Mouse (Mus musculus) embryonic fibroblast, embryonic 13.5 days (primary cell): ENCODE data around the gene Trpm3. TPM values are rescaled to one million over a fixed set of nuclear protein-coding genes. Genes with fewer than 3 reads are reported as not detected.

Experiments
- H3K27ac ChIP-seq: 2 replicates; pipeline ENCODE4 v1.5.1; 2012; ENCODE audit warnings: low read length, control low read depth, inconsistent platforms; ENCODE audit not compliant: insufficient read depth
- H3K4me1 ChIP-seq: 2 replicates; pipeline ENCODE4 v1.6.1; 2011; ENCODE audit warnings: low read length; ENCODE audit not compliant: control insufficient read depth, insufficient read depth
- H3K4me3 ChIP-seq: 2 replicates; pipeline ENCODE4 v1.5.1; 2011; ENCODE audit warnings: mild to moderate bottlenecking, control low read depth, low read length; ENCODE audit not compliant: insufficient read depth
- CTCF ChIP-seq: IDR thresholded peaks from 2 replicates; pipeline ENCODE4 v1.5.1; 2011; ENCODE audit warnings: mild to moderate bottlenecking, control low read depth, low read length, moderate library complexity, borderline replicate concordance; ENCODE audit not compliant: insufficient read depth
- POLR2A ChIP-seq: IDR thresholded peaks from 2 replicates; pipeline ENCODE4 v1.6.1; 2011; ENCODE audit warnings: low read depth, mild to moderate bottlenecking, control low read depth, low read length, moderate library complexity
- polyA plus RNA-seq: library from polyadenylated mRNA; stranded (reverse); fragments of >200 nt; gene quantifications from 2 replicates; pipeline ENCODE4 v1.2.4, GENCODE M21; 2011; ENCODE audit warnings: low read depth; ENCODE audit not compliant: missing spikeins, insufficient read length

Gene Trpm3
- polyA plus RNA-seq, 1 experiment, result 0.46 TPM

DNA sequence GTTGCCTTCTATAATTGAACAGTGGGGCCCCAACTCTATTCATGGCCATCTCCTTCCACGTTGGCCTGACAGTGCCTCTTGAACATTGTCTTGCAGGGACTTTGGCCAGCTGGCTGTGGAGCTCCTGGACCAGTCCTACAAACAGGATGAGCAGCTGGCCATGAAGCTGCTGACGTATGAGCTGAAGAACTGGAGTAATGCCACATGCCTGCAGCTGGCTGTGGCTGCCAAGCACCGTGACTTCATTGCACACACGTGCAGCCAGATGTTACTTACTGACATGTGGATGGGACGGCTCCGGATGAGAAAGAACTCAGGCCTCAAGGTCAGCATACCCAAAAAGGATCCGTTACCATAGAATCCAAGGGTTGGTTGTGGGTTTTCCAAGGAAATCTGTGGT lies 763.0 kb downstream of the Trpm3 start:
- no peaks in the 10 kb centered on the region for H3K4me1 ChIP-seq
- no peak overlapping the region for H3K4me3 ChIP-seq
- H3K27ac ChIP-seq, result no peak overlapping the region
- TF ChIP-seq CTCF, result no peak
- TF ChIP-seq POLR2A, result no peak

DNA sequence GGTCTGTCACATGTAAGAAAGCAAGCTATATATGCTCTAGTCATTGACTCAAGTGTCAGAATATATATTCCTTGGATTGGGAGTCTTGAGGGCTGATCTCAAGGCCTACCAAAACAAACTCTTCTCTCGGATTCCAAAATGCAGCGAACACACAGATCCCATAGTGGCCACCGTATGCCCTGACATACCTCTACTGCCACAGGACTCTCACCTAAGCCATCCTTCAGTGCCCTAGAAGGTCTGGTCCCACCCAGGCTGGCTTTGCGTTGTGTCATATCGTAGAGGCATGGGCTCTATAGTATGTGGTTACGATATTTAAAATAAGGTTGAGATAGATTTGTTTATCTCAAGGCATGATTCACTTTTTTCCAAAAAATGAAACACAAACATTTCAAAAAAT lies 763.5 kb downstream of the Trpm3 start:
- H3K27ac ChIP-seq, result no peak overlapping the region
- H3K4me1 ChIP-seq, result no peaks in the 10 kb centered on the region
- no peak overlapping the region for H3K4me3 ChIP-seq
- TF ChIP-seq POLR2A (no peak), CTCF (no peak)

DNA sequence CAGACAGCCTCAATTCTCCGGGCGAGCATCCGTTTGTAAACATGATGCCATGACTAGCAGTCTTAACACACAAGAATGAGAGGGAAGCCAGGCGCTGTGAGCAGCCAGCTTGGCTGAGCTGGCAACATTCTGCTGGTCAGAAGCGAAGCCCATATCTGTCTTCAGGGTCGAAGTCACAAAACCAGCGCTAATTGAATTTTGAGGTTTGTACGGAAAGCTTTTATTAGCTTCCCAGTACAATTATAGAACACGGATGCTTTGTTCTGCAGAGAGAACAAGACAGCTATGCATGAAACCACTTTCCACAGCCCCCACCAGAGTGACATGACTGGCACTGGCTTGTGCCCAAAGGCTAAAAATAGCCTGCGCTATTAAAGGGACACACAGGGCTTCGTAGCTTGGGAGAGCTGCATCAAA lies 766.2 kb downstream of the Trpm3 start:
- H3K4me1 ChIP-seq, result no peaks in the 10 kb centered on the region
- H3K27ac ChIP-seq, result no peak overlapping the region
- TF ChIP-seq POLR2A (no peak), CTCF (no peak)
- no peak overlapping the region for H3K4me3 ChIP-seq

DNA sequence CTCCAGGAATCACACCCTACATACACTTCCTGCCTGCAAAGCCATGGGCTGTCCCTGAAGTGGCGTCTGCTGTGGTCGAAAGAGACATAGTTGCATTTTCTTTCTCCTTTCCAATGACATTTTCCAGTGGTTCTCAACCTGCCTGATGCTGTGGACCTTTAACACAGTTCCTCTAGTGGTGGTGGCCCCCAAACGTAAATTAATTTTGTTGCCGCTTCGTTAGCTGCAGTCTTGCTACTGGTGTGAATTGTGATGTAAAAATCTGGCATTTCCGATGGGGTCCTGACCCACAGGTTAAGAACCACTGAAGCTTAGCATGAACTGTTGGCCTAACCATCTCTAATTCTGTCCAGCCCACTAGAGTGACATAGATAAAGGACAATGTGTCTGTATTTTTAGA lies 771.8 kb downstream of the Trpm3 start:
- no peak overlapping the region for H3K27ac ChIP-seq
- H3K4me3 ChIP-seq, result no peak overlapping the region
- peaks cover 3% of the 10 kb centered on the region; the same call in 1 of the 2 replicates for H3K4me1 ChIP-seq
- TF ChIP-seq POLR2A, result no peak

GRCm38 (mm10) chr19:22912971-22913370 lies 774.1 kb downstream of the Trpm3 start:
- no peak overlapping the region for H3K27ac ChIP-seq
- H3K4me1 ChIP-seq, result peaks cover 6% of the 10 kb centered on the region; the same call in 1 of the 2 replicates
- no peak for TF ChIP-seq POLR2A
- TF ChIP-seq CTCF, result no peak
- no peak overlapping the region for H3K4me3 ChIP-seq

DNA sequence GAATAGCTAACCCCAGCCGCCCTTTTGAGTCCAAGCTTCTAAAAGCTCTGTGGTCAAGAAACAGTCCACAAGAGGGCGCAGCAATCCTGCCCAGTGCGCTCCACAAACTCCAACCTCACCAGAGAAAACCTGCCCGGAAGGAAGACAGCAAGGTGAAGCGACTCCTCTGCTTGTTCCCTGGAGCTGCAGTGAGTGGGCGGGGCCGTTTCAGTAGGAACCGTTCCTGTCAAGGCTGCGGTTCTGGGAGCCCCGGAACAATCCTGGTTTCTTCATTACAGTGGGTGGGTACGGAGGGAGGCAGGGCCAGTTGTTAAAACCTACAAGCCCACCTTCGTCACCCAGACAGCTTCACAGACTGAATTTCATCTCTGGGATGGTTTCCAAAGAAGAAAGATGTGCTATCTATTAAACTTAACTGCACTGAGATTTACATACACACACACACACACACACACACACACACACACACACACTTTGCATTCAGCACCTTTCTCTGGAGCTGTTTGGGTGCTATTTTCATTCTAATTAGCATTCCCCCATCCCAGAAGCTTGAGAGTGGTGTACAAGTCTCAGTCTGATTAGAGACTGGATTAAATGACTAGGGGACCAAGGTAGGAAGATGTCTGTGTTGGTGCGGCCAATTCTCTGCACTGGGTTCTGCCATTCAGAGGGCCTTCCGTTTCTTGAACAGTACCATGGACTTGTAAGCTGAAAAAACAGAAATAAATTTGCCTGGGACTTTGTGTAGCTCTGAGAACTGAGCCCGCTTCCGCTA lies 777.2 kb downstream of the Trpm3 start:
- TF ChIP-seq POLR2A (peak; percentile 16; the same call in 1 of the 2 replicates), CTCF (peak; percentile 72)
- Histone ChIP-seq H3K4me1 (peaks cover 6% of the 10 kb centered on the region; the same call in 1 of the 2 replicates), H3K4me3 (peak overlapping the region; percentile 10; the same call in 1 of the 2 replicates), H3K27ac (peak overlapping the region; percentile 99)

- TF ChIP-seq CTCF (no peak), POLR2A (peak; percentile 52; the same call in 1 of the 2 replicates)
- H3K4me3 ChIP-seq, result no peak overlapping the region
- peaks cover 6% of the 10 kb centered on the region; the same call in 1 of the 2 replicates for H3K4me1 ChIP-seq
- H3K27ac ChIP-seq, result peak overlapping the region; percentile 99
Observed at GRCm38 (mm10) chr19:22916643-22917344, 777.9 kb downstream of the Trpm3 start.

GRCm38 (mm10) chr19:22917345-22917735 lies 778.5 kb downstream of the Trpm3 start:
- Histone ChIP-seq H3K4me1 (peaks cover 6% of the 10 kb centered on the region; the same call in 1 of the 2 replicates), H3K4me3 (no peak overlapping the region), H3K27ac (peak overlapping the region; percentile 99)
- TF ChIP-seq CTCF (no peak), POLR2A (no peak)

- peaks cover 3% of the 10 kb centered on the region; the same call in 1 of the 2 replicates for H3K4me1 ChIP-seq
- H3K4me3 ChIP-seq, result no peak overlapping the region
- H3K27ac ChIP-seq, result no peak overlapping the region
- TF ChIP-seq CTCF, result no peak
- TF ChIP-seq POLR2A, result no peak
Observed at GRCm38 (mm10) chr19:22920949-22921348, 782.1 kb downstream of the Trpm3 start.
